Mouse (Mus musculus): Measurements from ENCODE around the gene A130010J15Rik. TPM values are rescaled to one million over a fixed set of nuclear protein-coding genes. Genes with fewer than 3 reads are reported as not detected.

Gene A130010J15Rik
- polyA plus RNA-seq, 1 experiment from 2014 or later: 18.1 TPM

- no peak for ATAC-seq (ENCODE audit: low FRiP score, low read depth)
- Histone ChIP-seq H3K9me3 (no peaks in the 10 kb centered on the region), H3K9ac (no peak overlapping the region), H3K4me2 (replicated peaks) (no peak overlapping the region), H3K27ac (no peak overlapping the region), H3K36me3 (no peaks in the 10 kb centered on the region), H3K27me3 (no peaks in the 10 kb centered on the region), H3K4me1 (no peaks in the 10 kb centered on the region), H3K4me3 (no peak overlapping the region)
- 27% methylated on average over 2 of the region's 2 CpGs for WGBS
Observed at GRCm38 (mm10) chr1:193208178-193208577, 40.3 kb downstream of the A130010J15Rik start.

- H3K9me3 ChIP-seq: no peaks in the 10 kb centered on the region
- no peak overlapping the region for H3K9ac ChIP-seq
- H3K4me3 ChIP-seq: no peak overlapping the region
- H3K27ac ChIP-seq: no peak overlapping the region
- H3K36me3 ChIP-seq: no peaks in the 10 kb centered on the region
- H3K4me2 ChIP-seq (replicated peaks): no peak overlapping the region
- no peak for ATAC-seq (ENCODE audit: low FRiP score, low read depth)
- H3K27me3 ChIP-seq: no peaks in the 10 kb centered on the region
- 75% methylated on average over 5 of the region's 5 CpGs for WGBS
- no peaks in the 10 kb centered on the region for H3K4me1 ChIP-seq
Observed at GRCm38 (mm10) chr1:193211371-193211770, 43.5 kb downstream of the A130010J15Rik start.

DNA sequence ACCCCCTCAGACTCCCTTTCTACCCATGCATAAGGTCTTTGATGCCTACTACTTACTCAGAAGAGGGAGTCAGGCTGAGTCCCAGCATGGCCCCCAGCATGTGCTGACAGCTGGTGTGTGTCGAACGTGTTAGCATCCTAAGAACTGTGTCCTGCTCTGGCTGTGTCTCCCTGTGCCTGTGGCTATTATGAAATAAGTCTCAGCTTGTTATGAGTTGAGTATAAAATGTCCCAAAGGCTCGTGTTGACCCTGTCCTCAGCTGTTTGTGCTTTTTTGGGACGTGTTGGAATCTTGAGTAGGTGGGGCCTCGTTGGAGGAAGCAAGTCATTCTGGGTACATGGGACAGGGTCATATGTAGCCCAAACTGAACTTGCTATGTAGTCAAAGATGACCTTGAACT is 46.2 kb downstream of the A130010J15Rik start:
- no peaks in the 10 kb centered on the region for H3K9me3 ChIP-seq
- H3K4me2 ChIP-seq (replicated peaks): no peak overlapping the region
- H3K36me3 ChIP-seq: no peaks in the 10 kb centered on the region
- WGBS: 73% methylated on average over 5 of the region's 5 CpGs
- no peak overlapping the region for H3K27ac ChIP-seq
- ATAC-seq (ENCODE audit: low FRiP score, low read depth): peak; percentile 57
- no peaks in the 10 kb centered on the region for H3K4me1 ChIP-seq
- H3K4me3 ChIP-seq: no peak overlapping the region
- no peaks in the 10 kb centered on the region for H3K27me3 ChIP-seq
- H3K9ac ChIP-seq: no peak overlapping the region

DNA sequence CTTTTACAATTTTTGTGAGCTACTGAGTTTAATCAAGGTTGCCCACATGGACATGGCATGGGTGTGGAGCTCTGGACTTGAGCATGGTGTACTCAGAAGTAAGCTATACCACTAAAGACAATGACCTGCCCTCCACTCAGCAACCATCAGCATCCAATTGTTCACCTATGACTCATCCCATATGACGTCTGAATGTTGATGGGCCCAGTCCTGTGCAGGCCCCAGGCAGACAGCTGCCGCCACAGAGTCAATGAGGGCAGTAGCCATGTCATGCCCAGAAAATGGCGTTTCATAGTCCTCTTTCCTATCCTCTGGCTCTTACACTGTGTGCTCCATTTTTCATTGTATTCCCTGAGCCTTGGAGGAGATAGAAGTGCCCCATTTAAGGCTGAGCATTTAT is 48.2 kb downstream of the A130010J15Rik start:
- H3K27me3 ChIP-seq: no peaks in the 10 kb centered on the region
- WGBS: 77% methylated on average over 3 of the region's 3 CpGs
- no peaks in the 10 kb centered on the region for H3K9me3 ChIP-seq

GRCm38 (mm10) chr1:193220408-193220807 is 52.6 kb downstream of the A130010J15Rik start:
- 78% methylated on average over 5 of the region's 5 CpGs for WGBS
- no peak for ATAC-seq (ENCODE audit: low FRiP score, low read depth)
- H3K9ac ChIP-seq: no peak overlapping the region
- H3K4me2 ChIP-seq (replicated peaks): no peak overlapping the region
- no peak overlapping the region for H3K27ac ChIP-seq
- H3K4me3 ChIP-seq: no peak overlapping the region
- no peaks in the 10 kb centered on the region for H3K4me1 ChIP-seq
- no peaks in the 10 kb centered on the region for H3K9me3 ChIP-seq
- no peaks in the 10 kb centered on the region for H3K36me3 ChIP-seq
- no peaks in the 10 kb centered on the region for H3K27me3 ChIP-seq

More for the DNA sequence above, 48.2 kb downstream of the A130010J15Rik start:
- no peak overlapping the region for H3K9ac ChIP-seq
- H3K4me1 ChIP-seq: no peaks in the 10 kb centered on the region
- H3K4me3 ChIP-seq: no peak overlapping the region
- no peak for ATAC-seq (ENCODE audit: low FRiP score, low read depth)
- no peaks in the 10 kb centered on the region for H3K36me3 ChIP-seq
- no peak overlapping the region for H3K4me2 ChIP-seq (replicated peaks)
- H3K27ac ChIP-seq: no peak overlapping the region

- Histone ChIP-seq H3K27me3 (no peaks in the 10 kb centered on the region), H3K4me1 (peaks cover 11% of the 10 kb centered on the region), H3K36me3 (no peaks in the 10 kb centered on the region), H3K4me3 (no peak overlapping the region), H3K9me3 (no peaks in the 10 kb centered on the region), H3K4me2 (replicated peaks) (no peak overlapping the region), H3K27ac (no peak overlapping the region), H3K9ac (no peak overlapping the region)
- no peak for ATAC-seq (ENCODE audit: low FRiP score, low read depth)
- 18% methylated on average over 3 of the region's 3 CpGs for WGBS
Observed at GRCm38 (mm10) chr1:193225531-193225930, 57.7 kb downstream of the A130010J15Rik start.

- no peaks in the 10 kb centered on the region for H3K36me3 ChIP-seq
- H3K4me1 ChIP-seq: peaks cover 11% of the 10 kb centered on the region
- H3K4me3 ChIP-seq: no peak overlapping the region
- H3K27me3 ChIP-seq: no peaks in the 10 kb centered on the region
- no peak overlapping the region for H3K27ac ChIP-seq
- H3K9me3 ChIP-seq: no peaks in the 10 kb centered on the region
- H3K9ac ChIP-seq: no peak overlapping the region
- no peak overlapping the region for H3K4me2 ChIP-seq (replicated peaks)
- ATAC-seq (ENCODE audit: low FRiP score, low read depth): no peak
- WGBS: 87% methylated on average over 4 of the region's 4 CpGs
Observed at GRCm38 (mm10) chr1:193226114-193226513, 58.3 kb downstream of the A130010J15Rik start.

GRCm38 (mm10) chr1:193226724-193227522 is 59.1 kb downstream of the A130010J15Rik start:
- Histone ChIP-seq H3K27ac (peak overlapping the region; percentile 28; the same call in 1 of the 2 replicates), H3K4me3 (no peak overlapping the region), H3K4me2 (replicated peaks) (no peak overlapping the region), H3K27me3 (no peaks in the 10 kb centered on the region), H3K36me3 (no peaks in the 10 kb centered on the region), H3K9ac (no peak overlapping the region), H3K9me3 (no peaks in the 10 kb centered on the region), H3K4me1 (peaks cover 11% of the 10 kb centered on the region)
- ATAC-seq (ENCODE audit: low FRiP score, low read depth): 0 out of 2 replicates have a peak, but pooled peaks have one; percentile 61
- 19% methylated on average over 7 of the region's 7 CpGs for WGBS

Other genes starting within 250 kb of the A130010J15Rik start
- gene Syt14, start 132.3 kb upstream of the A130010J15Rik start, polyA plus RNA-seq (2015; fragmentation: Nextera tagmentation; extraction: Ambion mirVana): 3.2 and 3.6 TPM in 2 replicates
- gene Diexf, start 37.8 kb upstream of the A130010J15Rik start, polyA plus RNA-seq (2015; fragmentation: Nextera tagmentation; extraction: Ambion mirVana): 9.4 and 10.4 TPM in 2 replicates
- 15.1 and 19.4 TPM in 2 replicates for gene Irf6, start 14.9 kb upstream of the A130010J15Rik start, polyA plus RNA-seq (2015; fragmentation: Nextera tagmentation; extraction: Ambion mirVana)
- gene Traf3ip3, start 33.7 kb downstream of the A130010J15Rik start, polyA plus RNA-seq (2015; fragmentation: Nextera tagmentation; extraction: Ambion mirVana): 11.6 and 12.2 TPM in 2 replicates
- gene Lamb3, start 39.7 kb downstream of the A130010J15Rik start, polyA plus RNA-seq (2015; fragmentation: Nextera tagmentation; extraction: Ambion mirVana): 2.3 and 3.6 TPM in 2 replicates
- 0.86 and 1.3 TPM in 2 replicates for gene Hsd11b1, start 96.0 kb downstream of the A130010J15Rik start, polyA plus RNA-seq (2015; fragmentation: Nextera tagmentation; extraction: Ambion mirVana)
- gene G0s2, start 105.2 kb downstream of the A130010J15Rik start, polyA plus RNA-seq (2015; fragmentation: Nextera tagmentation; extraction: Ambion mirVana): 18.7 and 19.3 TPM in 2 replicates
- 15.5 and 16.0 TPM in 2 replicates for gene Camk1g, start 202.3 kb downstream of the A130010J15Rik start, polyA plus RNA-seq (2015; fragmentation: Nextera tagmentation; extraction: Ambion mirVana)

Measured in limb, embryonic 13.5 days (tissue).